Mouse (Mus musculus) CH12.LX (cell line): ENCODE results near the gene Rpn2. TPM values are rescaled to one million over a fixed set of nuclear protein-coding genes. Genes with fewer than 3 reads are reported as not detected.
A peak's percentile ranks its signal among the peaks of the same experiment; 100 is the strongest.

ENCODE experiments used
- DNase-seq: peaks from one replicate; pipeline ENCODE4 v3.0.0-alpha.2; 2013; ENCODE audit errors: extremely low read depth
- H3K27ac ChIP-seq: 2 replicates; pipeline ENCODE4 v1.5.1; 2012; ENCODE audit warnings: low read depth, mild to moderate bottlenecking, control low read depth, moderate library complexity; ENCODE audit not compliant: insufficient read depth
- H3K27me3 ChIP-seq: replicated peaks from 2 replicates; pipeline ENCODE3; 2012; ENCODE audit warnings: inconsistent platforms
- H3K36me3 ChIP-seq, 2 experiments: replicated peaks in 1 of 2; 2 replicates each; pipeline versions ENCODE3 to v1.6.1; 2012; ENCODE audit warnings: inconsistent platforms in 1 of 2, low read length in 1 of 2, mild to moderate bottlenecking in 1 of 2, mixed read lengths in 1 of 2, moderate library complexity in 1 of 2; ENCODE audit not compliant: control insufficient read depth in 1 of 2, insufficient read depth in 1 of 2
- H3K4me1 ChIP-seq, 2 experiments: 2 replicates each; pipeline ENCODE4 v1.6.1; 2012; ENCODE audit warnings: inconsistent platforms in 1 of 2, moderate library complexity in 1 of 2; ENCODE audit not compliant: insufficient read depth in 2 of 2, control insufficient read depth in 1 of 2
- H3K4me2 ChIP-seq: 2 replicates; pipeline ENCODE4 v1.6.1; 2012; ENCODE audit warnings: low read depth, mild to moderate bottlenecking, control low read depth; ENCODE audit not compliant: poor library complexity, insufficient read depth, severe bottlenecking
- H3K4me3 ChIP-seq, 3 experiments: fragments of 150-350 bp in 1 of 3; sonication (generic) in 1 of 3; replicated peaks in 1 of 3; 2 replicates each; pipeline versions ENCODE3 to v1.5.1; 2011 to 2012; ENCODE audit warnings: low read depth in 2 of 3, low read length in 2 of 3, mild to moderate bottlenecking in 2 of 3, moderate library complexity in 2 of 3, control low read depth in 1 of 3, improper control_type of control experiment in 1 of 3, inconsistent platforms in 1 of 3, mixed read lengths in 1 of 3; ENCODE audit not compliant: poor library complexity in 1 of 3
- H3K79me2 ChIP-seq: replicated peaks from 2 replicates; pipeline ENCODE4 v1.6.1; 2012; ENCODE audit warnings: mild to moderate bottlenecking, moderate library complexity; ENCODE audit not compliant: control insufficient read depth, poor library complexity, insufficient read depth, severe bottlenecking; ENCODE audit errors: extremely low read depth
- H3K9ac ChIP-seq: 2 replicates; pipeline ENCODE4 v1.6.1; 2012; ENCODE audit warnings: low read depth, mild to moderate bottlenecking, control low read depth, moderate library complexity; ENCODE audit not compliant: insufficient read depth
- H3K9me3 ChIP-seq: replicated peaks from 2 replicates; pipeline ENCODE3; 2012; ENCODE audit warnings: low read length, inconsistent platforms, mixed read lengths
- BHLHE40 ChIP-seq: IDR thresholded peaks from 2 replicates; pipeline ENCODE4 v1.6.1; 2011; ENCODE audit warnings: mild to moderate bottlenecking, low read depth, low read length, improper control_type of control experiment
- CHD1 ChIP-seq: IDR thresholded peaks from 2 replicates; pipeline ENCODE4 v1.6.1; 2012; ENCODE audit warnings: low read depth, low read length, improper control_type of control experiment, inconsistent platforms
- CHD2 ChIP-seq: IDR thresholded peaks from 2 replicates; pipeline ENCODE4 v1.6.1; 2011; ENCODE audit warnings: low read length, improper control_type of control experiment
- CTCF ChIP-seq, 2 experiments: IDR thresholded peaks in 1 of 2; conservative IDR thresholded peaks in 1 of 2; 2 replicates each; pipeline ENCODE4 v1.5.1; 2011 to 2012; ENCODE audit warnings: low read depth in 2 of 2, low read length in 2 of 2, improper control_type of control experiment in 1 of 2, inconsistent platforms in 1 of 2, mild to moderate bottlenecking in 1 of 2, moderate library complexity in 1 of 2
- E2F4 ChIP-seq: IDR thresholded peaks from 2 replicates; pipeline ENCODE4 v1.6.1; 2011; ENCODE audit warnings: low read depth, low read length, improper control_type of control experiment; ENCODE audit not compliant: insufficient replicate concordance
- ELF1 ChIP-seq: IDR thresholded peaks from 2 replicates; pipeline ENCODE4 v1.6.1; 2014; ENCODE audit warnings: low read depth, mild to moderate bottlenecking, inconsistent platforms, low read length, improper control_type of control experiment
- EP300 ChIP-seq: IDR thresholded peaks from 2 replicates; pipeline ENCODE4 v1.6.1; 2011; ENCODE audit warnings: low read length, improper control_type of control experiment
- HCFC1 ChIP-seq: IDR thresholded peaks from 2 replicates; pipeline ENCODE4 v1.6.1; 2012; ENCODE audit warnings: low read depth, mild to moderate bottlenecking, inconsistent platforms, low read length, improper control_type of control experiment
- IRF4 ChIP-seq: IDR thresholded peaks from 2 replicates; pipeline ENCODE4 v1.6.1; 2014; ENCODE audit warnings: low read depth, mild to moderate bottlenecking, inconsistent platforms, low read length, improper control_type of control experiment
- JUN ChIP-seq: IDR thresholded peaks from 2 replicates; pipeline ENCODE4 v1.6.1; 2011; ENCODE audit warnings: low read depth, mild to moderate bottlenecking, low read length, improper control_type of control experiment, moderate library complexity; ENCODE audit not compliant: insufficient read depth
- JUND ChIP-seq: conservative IDR thresholded peaks from 2 replicates; pipeline ENCODE4 v1.6.1; 2011; ENCODE audit warnings: low read depth, low read length, improper control_type of control experiment
- KAT2A ChIP-seq: IDR thresholded peaks from 2 replicates; pipeline ENCODE4 v1.6.1; 2012; ENCODE audit warnings: low read length, improper control_type of control experiment, inconsistent platforms; ENCODE audit not compliant: insufficient replicate concordance
- MAX ChIP-seq: IDR thresholded peaks from 2 replicates; pipeline ENCODE4 v1.6.1; 2011; ENCODE audit warnings: low read length, improper control_type of control experiment
- MAZ ChIP-seq: IDR thresholded peaks from 2 replicates; pipeline ENCODE4 v1.6.1; 2012; ENCODE audit warnings: low read depth, mild to moderate bottlenecking, inconsistent platforms, low read length, improper control_type of control experiment, moderate library complexity
- MEF2A ChIP-seq: IDR thresholded peaks from 2 replicates; pipeline ENCODE4 v1.6.1; 2014; ENCODE audit warnings: low read depth, mild to moderate bottlenecking, inconsistent platforms, low read length, improper control_type of control experiment, borderline replicate concordance
- MXI1 ChIP-seq: IDR thresholded peaks from 2 replicates; pipeline ENCODE4 v1.6.1; 2011; ENCODE audit warnings: mild to moderate bottlenecking, low read depth, low read length, improper control_type of control experiment
- NRF1 ChIP-seq: IDR thresholded peaks from 2 replicates; pipeline ENCODE4 v1.6.1; 2014; ENCODE audit warnings: low read depth, mild to moderate bottlenecking, inconsistent platforms, low read length, improper control_type of control experiment, moderate library complexity
- POLR2A ChIP-seq: IDR thresholded peaks from 2 replicates; pipeline ENCODE4 v1.6.1; 2011; ENCODE audit warnings: low read depth, mild to moderate bottlenecking, improper control_type of control experiment, low read length
- POLR2AphosphoS2 ChIP-seq: IDR thresholded peaks from 2 replicates; pipeline ENCODE4 v1.6.1; 2011; ENCODE audit warnings: low read depth, low read length, improper control_type of control experiment
- RAD21 ChIP-seq: IDR thresholded peaks from 2 replicates; pipeline ENCODE4 v1.6.1; 2011; ENCODE audit warnings: low read depth, mild to moderate bottlenecking, low read length, improper control_type of control experiment, moderate library complexity
- SIN3A ChIP-seq: IDR thresholded peaks from 2 replicates; pipeline ENCODE4 v1.6.1; 2012; ENCODE audit warnings: low read length, improper control_type of control experiment, inconsistent platforms
- SMC3 ChIP-seq: IDR thresholded peaks from 2 replicates; pipeline ENCODE4 v1.6.1; 2011; ENCODE audit warnings: low read depth, low read length, improper control_type of control experiment
- TBP ChIP-seq: conservative IDR thresholded peaks from 2 replicates; pipeline ENCODE4 v1.6.1; 2011; ENCODE audit warnings: low read depth, low read length, improper control_type of control experiment
- TCF12 ChIP-seq: IDR thresholded peaks from 2 replicates; pipeline ENCODE4 v1.6.1; 2014; ENCODE audit warnings: low read depth, mild to moderate bottlenecking, inconsistent platforms, low read length, improper control_type of control experiment
- UBTF ChIP-seq: IDR thresholded peaks from 2 replicates; pipeline ENCODE4 v1.6.1; 2012; ENCODE audit warnings: low read depth, mild to moderate bottlenecking, inconsistent platforms, low read length, improper control_type of control experiment, moderate library complexity
- USF1 ChIP-seq: IDR thresholded peaks from 2 replicates; pipeline ENCODE4 v1.6.1; 2014; ENCODE audit warnings: low read depth, mild to moderate bottlenecking, inconsistent platforms, low read length, improper control_type of control experiment
- USF2 ChIP-seq: conservative IDR thresholded peaks from 2 replicates; pipeline ENCODE4 v1.6.1; 2011; ENCODE audit warnings: low read depth, low read length, improper control_type of control experiment
- ZKSCAN1 ChIP-seq: IDR thresholded peaks from 2 replicates; pipeline ENCODE4 v1.6.1; 2012; ENCODE audit warnings: low read depth, inconsistent platforms, low read length, improper control_type of control experiment, borderline replicate concordance
- ZMIZ1 ChIP-seq: IDR thresholded peaks from 2 replicates; pipeline ENCODE4 v1.6.1; 2012; ENCODE audit warnings: low read depth, mild to moderate bottlenecking, inconsistent platforms, low read length, improper control_type of control experiment
- ZNF384 ChIP-seq: IDR thresholded peaks from 2 replicates; pipeline ENCODE4 v1.6.1; 2012; ENCODE audit warnings: low read depth, low read length, improper control_type of control experiment, inconsistent platforms
- dilution Hi-C: fragments of 300-500 bp; cut with MboI; formaldehyde crosslinking; loops from 2 replicates; pipeline ENCODE4 v1.14.3; 2020; ENCODE audit warnings: low sequenced_read_pairs; ENCODE audit not compliant: extremely low pct_unique_long_range_greater_than_20kb, extremely low pct_ligation_motif_present
- in situ Hi-C: fragments of 300-500 bp; cut with MboI; formaldehyde crosslinking; loops from 3 replicates; pipeline ENCODE4 v1.14.3; 2019; ENCODE audit warnings: low sequenced_read_pairs, low pct_ligation_motif_present, low pct_unique_long_range_greater_than_20kb, mixed read lengths
- polyA plus RNA-seq: library from polyadenylated mRNA; unstranded; fragments of >175 nt; gene quantifications from 2 replicates; pipeline ENCODE4 v1.2.1, GENCODE M21; 2012; ENCODE audit warnings: low read depth; ENCODE audit not compliant: insufficient read length
- total RNA-seq, 2 experiments: library from RNA; depleted of rRNA; stranded (reverse); fragments of 300-350 nt in 1 of 2; fragments of >200 nt in 1 of 2; gene quantifications; 2 replicates each; pipeline ENCODE4 v1.2.3; 2012 to 2014

Gene Rpn2
- total and polyA plus RNA-seq, 3 experiments: 296 to 336 (median 301) TPM

DNA sequence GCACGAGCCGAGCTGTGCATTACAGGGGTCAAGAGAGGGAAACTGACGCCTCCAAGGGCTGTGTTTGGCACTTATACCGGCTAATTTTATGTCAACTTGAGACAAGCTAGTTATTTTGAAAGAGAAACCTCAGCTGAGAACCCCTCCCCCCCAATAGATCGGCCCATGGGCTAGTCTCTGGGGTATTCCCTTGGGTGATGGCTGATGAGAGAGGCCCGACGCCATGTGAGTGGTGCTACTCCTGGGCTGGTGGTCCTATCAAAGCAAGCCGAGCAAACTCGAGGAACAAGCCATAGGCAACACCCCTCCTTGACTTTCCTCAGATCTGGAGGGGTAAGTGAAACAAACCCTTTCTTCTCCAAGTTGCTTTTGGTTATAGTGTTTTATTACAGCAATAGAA is 16.3 kb upstream of the Rpn2 start:
- in situ Hi-C loops (loop anchor here (10.0 kb wide), 1 partner anchor 48 kb away; no protein-coding TSS in a partner anchor), dilution Hi-C loops (no loop called here)
- Histone ChIP-seq H3K27me3 (no peaks in the 10 kb centered on the region), H3K9ac (peak overlapping the region; percentile 70), H3K27ac (no peak overlapping the region), H3K4me1 (peaks cover 2 to 17% of the 10 kb centered on the region in 2 experiments; a peak in 2 of 4 replicates), H3K79me2 (no peaks in the 10 kb centered on the region), H3K4me3 (peak overlapping the region in 2 of 3 experiments; percentile 6 to 38), H3K36me3 (no peaks in the 10 kb centered on the region), H3K9me3 (no peaks in the 10 kb centered on the region), H3K4me2 (peak overlapping the region; percentile 91)
- TF ChIP-seq ELF1 (no peak), MXI1 (peak; percentile 64), UBTF (no peak), HCFC1 (no peak), POLR2A (0 out of 2 replicates have a peak, but pooled peaks have one; percentile 30), KAT2A (no peak), BHLHE40 (peak; percentile 47; the same call in 1 of the 2 replicates), JUN (0 out of 2 replicates have a peak, but pooled peaks have one; percentile 2), JUND (no peak), MEF2A (no peak; the same call in 1 of the 2 replicates), RAD21 (no peak), EP300 (no peak; the same call in 1 of the 2 replicates), CTCF (conservative IDR thresholded peaks at IDR 0.05 in 1 of 2, IDR thresholded peaks at IDR 0.05 in 1 of 2; ENCODE audit: low read depth in 2 of 2, low read length in 2 of 2) (no peak), MAZ (peak; percentile 48; the same call in 1 of the 2 replicates), ZMIZ1 (no peak), IRF4 (peak; percentile 88), TCF12 (no peak), MAX (0 out of 2 replicates have a peak, but pooled peaks have one; percentile 8), ZKSCAN1 (no peak), NRF1 (no peak), TBP (no peak), CHD2 (peak; percentile 60), USF1 (no peak), POLR2AphosphoS2 (no peak), USF2 (no peak), SIN3A (peak; percentile 50; the same call in 1 of the 2 replicates), CHD1 (no peak; the same call in 1 of the 2 replicates), E2F4 (no peak), SMC3 (no peak), ZNF384 (peak; percentile 8)
- DNase-seq: peak; percentile 58
